Mouse (Mus musculus): ENCODE results near the gene Gzmk. TPM values are rescaled to one million over a fixed set of nuclear protein-coding genes. Genes with fewer than 3 reads are reported as not detected.

Gzmk gene
- polyA plus RNA-seq, 1 experiment from 2014 or later = not detected

DNA sequence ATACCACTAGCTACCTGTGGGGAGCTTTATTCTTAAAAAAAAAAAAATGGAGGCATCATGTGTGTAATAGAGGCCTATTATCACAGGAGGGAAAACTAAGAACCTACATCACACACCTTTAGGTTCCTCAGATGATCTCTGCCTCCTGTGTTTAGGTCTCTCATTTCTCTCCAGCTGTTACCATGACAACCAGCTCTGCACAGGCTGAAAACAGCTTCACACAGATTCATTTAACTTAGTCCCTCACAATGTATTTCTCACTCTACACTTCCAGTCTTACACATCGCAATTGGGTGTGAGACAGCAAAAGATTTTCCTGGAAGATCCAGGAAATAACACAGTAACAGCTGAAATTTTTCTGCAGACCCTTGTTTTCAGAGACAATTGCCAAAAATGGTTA lies 95.7 kb downstream of the Gzmk start:
- Histone ChIP-seq H3K27me3 (no peaks in the 10 kb centered on the region), H3K36me3 (no peaks in the 10 kb centered on the region), H3K9ac (replicated peaks) (no peak overlapping the region), H3K4me3 (replicated peaks) (no peak overlapping the region), H3K4me2 (replicated peaks) (no peak overlapping the region), H3K4me1 (replicated peaks) (no peaks in the 10 kb centered on the region), H3K9me3 (no peaks in the 10 kb centered on the region), H3K27ac (no peak overlapping the region)
- WGBS = 72% methylated on average over 1 of the region's 1 CpGs
- peak; percentile 73; the same call in 1 of the 2 replicates for ATAC-seq

Other genes starting within 250 kb of the Gzmk start
- gene Ccno, start 238.1 kb downstream of the Gzmk start, polyA plus RNA-seq (2015; fragmentation: Nextera tagmentation; extraction: Ambion mirVana) = 0.66 and 2.4 TPM in 2 replicates
- gene Mcidas, start 232.1 kb downstream of the Gzmk start, polyA plus RNA-seq (2015; fragmentation: Nextera tagmentation; extraction: Ambion mirVana) = 0.35 and 0.89 TPM in 2 replicates
- 0.35 and 0.50 TPM in 2 replicates for gene Cdc20b, start 190.8 kb downstream of the Gzmk start, polyA plus RNA-seq (2015; fragmentation: Nextera tagmentation; extraction: Ambion mirVana)
- gene Gpx8, start 179.5 kb downstream of the Gzmk start, polyA plus RNA-seq (2015; fragmentation: Nextera tagmentation; extraction: Ambion mirVana) = 65.2 and 68.5 TPM in 2 replicates
- not detected in 2 replicates for gene Gzma, start 124.9 kb downstream of the Gzmk start, polyA plus RNA-seq (2015; fragmentation: Nextera tagmentation; extraction: Ambion mirVana)
- gene Esm1, start 16.2 kb downstream of the Gzmk start, polyA plus RNA-seq (2015; fragmentation: Nextera tagmentation; extraction: Ambion mirVana) = 1.9 and 2.3 TPM in 2 replicates
- 0.88 and 0.93 TPM in 2 replicates for gene BC067074, start 67.3 kb upstream of the Gzmk start, polyA plus RNA-seq (2015; fragmentation: Nextera tagmentation; extraction: Ambion mirVana)

All from midbrain, embryonic 13.5 days (tissue).